Mouse (Mus musculus): ENCODE results near the gene Cdh24. TPM values are rescaled to one million over a fixed set of nuclear protein-coding genes. Genes with fewer than 3 reads are reported as not detected.

The Cdh24 gene
- polyA plus RNA-seq, 1 experiment from 2014 or later, result 3.1 TPM

GRCm38 (mm10) chr14:54607226-54607625 is 33.9 kb downstream of the Cdh24 start:
- WGBS, result 63% methylated on average over 8 of the region's 8 CpGs
- ATAC-seq (ENCODE audit: insufficient number of reproducible peaks, low FRiP score), result no peak
- no peak overlapping the region for H3K4me3 ChIP-seq
- H3K36me3 ChIP-seq, result peaks cover 8% of the 10 kb centered on the region; the same call in 1 of the 2 replicates
- no peaks in the 10 kb centered on the region for H3K9me3 ChIP-seq (replicated peaks)
- no peak overlapping the region for H3K4me2 ChIP-seq
- peaks cover 6% of the 10 kb centered on the region for H3K4me1 ChIP-seq (replicated peaks)
- no peak overlapping the region for H3K27ac ChIP-seq (ENCODE audit: poor library complexity, severe bottlenecking)
- no peak overlapping the region for H3K9ac ChIP-seq
- H3K27me3 ChIP-seq (replicated peaks), result no peaks in the 10 kb centered on the region

DNA sequence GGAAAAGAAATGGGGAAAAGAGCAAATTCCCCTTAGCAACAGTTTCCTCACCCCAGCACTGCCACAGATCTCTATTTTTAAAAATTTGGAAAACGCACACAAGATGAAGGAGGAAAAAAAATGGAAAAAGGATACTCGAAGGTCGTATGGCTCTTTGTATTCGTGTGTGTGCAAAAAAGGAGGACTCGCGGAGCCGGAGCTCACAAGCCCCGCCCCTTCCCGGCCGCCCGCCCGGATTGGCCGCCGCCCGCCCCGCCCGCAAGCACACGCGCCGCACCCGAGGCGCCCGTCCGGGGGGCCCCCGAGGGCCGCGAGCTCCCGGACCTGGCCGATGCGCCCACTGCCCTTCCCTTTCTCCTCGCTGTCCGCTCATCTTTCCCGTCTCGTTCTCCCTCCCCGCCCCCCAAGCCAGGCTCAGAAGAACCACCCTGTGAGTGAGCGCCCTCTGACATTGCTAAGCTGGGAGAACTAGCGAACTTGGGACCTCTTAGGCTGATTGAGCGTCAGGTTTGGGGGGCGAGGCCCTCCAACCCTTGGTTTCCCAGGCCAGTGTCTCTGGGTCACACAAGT is 35.3 kb downstream of the Cdh24 start, which contains the start of gene 4931414P19Rik:
TSS of gene 4931414P19Rik (minus strand) at position 242 of the 570 bp plus-strand sequence.
- H3K4me3 ChIP-seq, result peak within 1 kb of the TSS; percentile 51
- WGBS, result under 1% methylated on average over 39 of the region's 39 CpGs

GRCm38 (mm10) chr14:54603686-54604085 is 37.5 kb downstream of the Cdh24 start:
- WGBS, result 85% methylated on average over 8 of the region's 8 CpGs
- Histone ChIP-seq H3K27ac (ENCODE audit: poor library complexity, severe bottlenecking) (peak overlapping the region; percentile 55), H3K9ac (no peak overlapping the region), H3K27me3 (replicated peaks) (no peaks in the 10 kb centered on the region), H3K4me2 (peak overlapping the region; percentile 56), H3K4me1 (replicated peaks) (peaks cover 8% of the 10 kb centered on the region), H3K4me3 (peak overlapping the region; percentile 58), H3K9me3 (replicated peaks) (no peaks in the 10 kb centered on the region), H3K36me3 (peaks cover 6% of the 10 kb centered on the region; the same call in 1 of the 2 replicates)
- no peak for ATAC-seq (ENCODE audit: insufficient number of reproducible peaks, low FRiP score)

More for the DNA sequence above, 35.3 kb downstream of the Cdh24 start, which contains the start of gene 4931414P19Rik:
- 0 out of 2 replicates have a peak, but pooled peaks cover 3% of the 10 kb centered on the region for H3K36me3 ChIP-seq
- peak within 1 kb of the TSS; percentile 70 for H3K4me2 ChIP-seq
- peaks cover 8% of the 10 kb centered on the region for H3K4me1 ChIP-seq (replicated peaks)
- H3K9me3 ChIP-seq (replicated peaks), result no peaks in the 10 kb centered on the region
- peak; percentile 72 for ATAC-seq (ENCODE audit: insufficient number of reproducible peaks, low FRiP score)
- H3K27ac ChIP-seq (ENCODE audit: poor library complexity, severe bottlenecking), result peak within 1 kb of the TSS; percentile 74
- peak within 1 kb of the TSS; percentile 70 for H3K9ac ChIP-seq
- H3K27me3 ChIP-seq (replicated peaks), result no peaks in the 10 kb centered on the region

DNA sequence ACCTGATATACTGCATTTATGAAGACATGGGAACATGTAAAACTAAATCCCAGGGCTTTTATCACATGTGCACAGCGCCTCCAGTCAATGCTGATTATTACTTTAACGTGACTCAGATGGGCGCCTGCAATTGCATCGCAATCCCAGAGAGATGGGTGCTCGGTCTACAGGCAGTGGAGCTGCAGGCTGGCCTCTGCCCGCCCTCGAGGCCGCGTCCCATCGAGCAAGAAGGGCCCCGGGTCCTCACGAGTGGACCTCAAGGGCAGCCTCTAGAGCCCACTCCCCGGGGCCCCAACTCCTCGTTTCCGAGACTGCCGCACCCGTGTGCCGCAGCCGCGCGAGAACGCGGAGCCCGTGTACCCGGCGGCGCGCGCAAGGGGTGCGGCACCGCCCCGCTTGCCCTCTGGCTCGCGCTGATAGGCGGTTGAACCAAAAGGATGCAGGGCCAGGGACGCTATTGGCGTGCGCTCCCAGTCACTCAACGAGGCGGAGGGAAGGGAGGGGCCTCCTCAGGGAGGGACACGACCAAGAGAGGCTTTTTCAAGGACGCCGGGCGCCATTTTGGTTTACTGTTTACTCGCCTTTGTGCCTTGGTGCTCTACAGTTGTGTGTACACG is 38.0 kb downstream of the Cdh24 start:
- no peaks in the 10 kb centered on the region for H3K9me3 ChIP-seq (replicated peaks)
- peak overlapping the region; percentile 58 for H3K4me3 ChIP-seq
- peak overlapping the region; percentile 64 for H3K9ac ChIP-seq
- peaks cover 8% of the 10 kb centered on the region for H3K4me1 ChIP-seq (replicated peaks)
- H3K27me3 ChIP-seq (replicated peaks), result no peaks in the 10 kb centered on the region
- peaks cover 6% of the 10 kb centered on the region; the same call in 1 of the 2 replicates for H3K36me3 ChIP-seq
- under 1% methylated on average over 46 of the region's 46 CpGs for WGBS
- H3K4me2 ChIP-seq, result peak overlapping the region; percentile 56
- ATAC-seq (ENCODE audit: insufficient number of reproducible peaks, low FRiP score), result peak; percentile 99
- H3K27ac ChIP-seq (ENCODE audit: poor library complexity, severe bottlenecking), result peak overlapping the region; percentile 85

- H3K27ac ChIP-seq (ENCODE audit: poor library complexity, severe bottlenecking), result peak overlapping the region; percentile 85
- peaks cover 8% of the 10 kb centered on the region for H3K4me1 ChIP-seq (replicated peaks)
- peaks cover 9% of the 10 kb centered on the region for H3K36me3 ChIP-seq
- H3K4me2 ChIP-seq, result peak overlapping the region; percentile 56
- H3K27me3 ChIP-seq (replicated peaks), result no peaks in the 10 kb centered on the region
- peak overlapping the region; percentile 64; the same call in 1 of the 2 replicates for H3K9ac ChIP-seq
- no peaks in the 10 kb centered on the region for H3K9me3 ChIP-seq (replicated peaks)
- WGBS, result 45% methylated on average over 4 of the region's 4 CpGs
- H3K4me3 ChIP-seq, result peak overlapping the region; percentile 58
- ATAC-seq (ENCODE audit: insufficient number of reproducible peaks, low FRiP score), result no peak
These were observed 38.6 kb downstream of the Cdh24 start for GRCm38 (mm10) chr14:54602613-54603012.

DNA sequence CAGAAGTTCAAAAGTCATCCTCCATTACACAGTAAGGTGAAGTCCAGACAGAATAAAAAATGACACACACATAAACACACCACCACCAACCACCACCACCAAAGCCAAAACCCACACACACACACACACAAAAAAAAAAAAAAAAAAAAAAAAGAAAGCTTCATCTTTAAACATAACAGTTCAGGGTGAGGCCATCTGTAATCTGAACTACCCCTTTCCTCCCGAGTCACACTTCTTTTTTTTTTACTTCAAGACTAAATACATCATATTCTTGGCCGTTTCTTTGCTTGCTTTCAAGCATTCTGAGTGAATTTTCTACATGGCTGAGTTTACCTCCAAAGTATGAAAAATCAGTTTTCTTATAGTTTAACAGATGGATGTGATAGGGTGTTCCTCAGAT is 39.6 kb downstream of the Cdh24 start:
- Histone ChIP-seq H3K4me2 (no peak overlapping the region), H3K9me3 (replicated peaks) (no peaks in the 10 kb centered on the region), H3K27me3 (replicated peaks) (no peaks in the 10 kb centered on the region), H3K36me3 (peaks cover 12% of the 10 kb centered on the region), H3K4me3 (no peak overlapping the region), H3K27ac (ENCODE audit: poor library complexity, severe bottlenecking) (no peak overlapping the region), H3K4me1 (replicated peaks) (peaks cover 8% of the 10 kb centered on the region), H3K9ac (no peak overlapping the region)
- ATAC-seq (ENCODE audit: insufficient number of reproducible peaks, low FRiP score), result no peak
- 67% methylated on average over 2 of the region's 2 CpGs for WGBS

DNA sequence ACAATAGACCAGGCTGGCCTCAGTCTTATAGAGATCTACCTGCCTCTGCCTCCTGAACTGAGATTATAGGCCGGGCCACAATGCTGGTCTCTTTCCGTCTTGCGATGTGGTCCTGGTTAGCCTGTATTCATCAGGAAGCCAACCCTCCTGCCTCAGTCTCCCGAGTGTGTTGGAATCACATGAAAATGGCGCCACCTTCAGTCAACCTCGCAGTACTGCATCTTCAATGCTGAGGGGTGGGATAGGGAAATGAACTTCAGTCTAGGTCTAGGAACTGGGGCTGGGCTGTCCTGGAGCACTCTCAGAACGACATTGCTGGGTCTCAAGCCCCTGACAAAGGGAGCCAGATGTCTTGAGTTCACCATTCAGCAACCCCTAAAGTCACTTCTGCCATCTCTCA is 44.1 kb downstream of the Cdh24 start:
- H3K27ac ChIP-seq (ENCODE audit: poor library complexity, severe bottlenecking), result no peak overlapping the region
- no peak overlapping the region for H3K4me3 ChIP-seq
- H3K4me1 ChIP-seq (replicated peaks), result peaks cover 37% of the 10 kb centered on the region
- no peak for ATAC-seq (ENCODE audit: insufficient number of reproducible peaks, low FRiP score)
- H3K9me3 ChIP-seq (replicated peaks), result 0 out of 2 replicates have a peak, but pooled peaks cover 3% of the 10 kb centered on the region
- no peak overlapping the region for H3K9ac ChIP-seq
- H3K27me3 ChIP-seq (replicated peaks), result no peaks in the 10 kb centered on the region
- H3K36me3 ChIP-seq, result peaks cover 16% of the 10 kb centered on the region
- H3K4me2 ChIP-seq, result no peak overlapping the region
- WGBS, result 76% methylated on average over 7 of the region's 7 CpGs

- Histone ChIP-seq H3K4me2 (peak overlapping the region; percentile 60), H3K27ac (ENCODE audit: poor library complexity, severe bottlenecking) (0 out of 2 replicates have a peak overlapping the region, but pooled peaks have one; percentile 1), H3K9me3 (replicated peaks) (0 out of 2 replicates have a peak, but pooled peaks cover 3% of the 10 kb centered on the region), H3K4me1 (replicated peaks) (peaks cover 38% of the 10 kb centered on the region), H3K36me3 (peaks cover 28% of the 10 kb centered on the region), H3K9ac (peak overlapping the region; percentile 32), H3K4me3 (peak overlapping the region; percentile 29), H3K27me3 (replicated peaks) (no peaks in the 10 kb centered on the region)
- peak; percentile 23; the same call in 1 of the 2 replicates for ATAC-seq (ENCODE audit: insufficient number of reproducible peaks, low FRiP score)
- WGBS, result 43% methylated on average over 28 of the region's 28 CpGs
These were observed 46.3 kb downstream of the Cdh24 start for GRCm38 (mm10) chr14:54594631-54595414.

DNA sequence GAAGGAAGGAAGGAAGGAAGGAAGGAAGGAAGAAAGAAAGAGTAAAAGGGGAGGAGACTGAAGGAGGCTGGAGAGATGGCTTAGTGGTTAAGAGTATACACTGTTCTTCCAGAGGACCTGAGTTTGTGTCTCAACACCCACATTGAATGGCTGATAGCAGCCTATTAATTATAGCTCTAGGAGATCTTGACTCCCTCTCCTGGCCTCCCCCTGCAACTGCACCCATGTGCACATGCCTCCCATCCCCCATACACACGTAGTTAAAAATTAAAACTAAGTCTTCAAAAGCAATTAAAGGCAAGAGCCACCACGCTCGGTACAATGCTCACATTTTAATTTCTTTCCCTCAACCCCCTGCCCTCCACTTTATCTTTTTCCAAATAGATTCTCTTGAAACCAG is 47.1 kb downstream of the Cdh24 start:
- peaks cover 24% of the 10 kb centered on the region for H3K36me3 ChIP-seq
- H3K4me3 ChIP-seq, result no peak overlapping the region
- no peak for ATAC-seq (ENCODE audit: insufficient number of reproducible peaks, low FRiP score)
- no peak overlapping the region; the same call in 1 of the 2 replicates for H3K4me2 ChIP-seq
- H3K4me1 ChIP-seq (replicated peaks), result peaks cover 39% of the 10 kb centered on the region
- H3K9me3 ChIP-seq (replicated peaks), result 0 out of 2 replicates have a peak, but pooled peaks cover 3% of the 10 kb centered on the region
- no peaks in the 10 kb centered on the region for H3K27me3 ChIP-seq (replicated peaks)
- 92% methylated on average over 3 of the region's 3 CpGs for WGBS
- no peak overlapping the region for H3K9ac ChIP-seq
- H3K27ac ChIP-seq (ENCODE audit: poor library complexity, severe bottlenecking), result no peak overlapping the region

DNA sequence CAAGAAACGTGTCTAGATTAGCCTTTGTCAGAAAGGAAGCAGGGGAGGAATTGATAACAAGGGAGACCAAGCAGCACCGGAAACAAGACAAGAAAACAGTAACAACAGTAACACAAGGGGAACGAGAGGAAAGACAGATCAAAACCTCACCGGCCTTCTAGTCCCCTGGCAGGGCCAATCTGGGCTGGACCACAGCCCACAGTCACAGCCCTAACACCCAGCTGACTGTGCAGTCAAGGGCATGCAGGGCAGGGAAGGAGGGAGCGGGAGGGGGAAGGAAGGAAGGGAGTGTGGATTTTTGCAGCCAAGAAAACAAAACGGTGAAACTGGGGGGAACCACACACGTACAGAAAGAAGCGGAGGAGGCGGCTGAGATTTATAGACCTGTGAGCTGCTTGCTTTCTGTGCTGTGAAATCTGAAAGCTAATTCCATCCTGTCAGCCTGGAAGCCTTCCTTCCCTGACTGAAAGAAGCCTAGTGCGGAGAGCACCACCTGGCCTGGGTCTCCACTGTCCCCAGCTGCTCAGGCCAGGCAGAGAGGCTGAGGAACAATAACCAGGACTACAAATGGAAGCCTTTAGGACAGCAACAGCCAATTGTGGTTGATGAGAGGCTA is 48.7 kb downstream of the Cdh24 start:
- peaks cover 19% of the 10 kb centered on the region; the same call in 1 of the 2 replicates for H3K36me3 ChIP-seq

More for the DNA sequence above, 48.7 kb downstream of the Cdh24 start:
- H3K9me3 ChIP-seq (replicated peaks), result 0 out of 2 replicates have a peak, but pooled peaks cover 3% of the 10 kb centered on the region
- peak overlapping the region; percentile 82 for H3K27ac ChIP-seq (ENCODE audit: poor library complexity, severe bottlenecking)
- H3K4me3 ChIP-seq, result no peak overlapping the region
- H3K4me1 ChIP-seq (replicated peaks), result peaks cover 46% of the 10 kb centered on the region
- H3K27me3 ChIP-seq (replicated peaks), result no peaks in the 10 kb centered on the region
- peak; percentile 77 for ATAC-seq (ENCODE audit: insufficient number of reproducible peaks, low FRiP score)
- H3K9ac ChIP-seq, result 0 out of 2 replicates have a peak overlapping the region, but pooled peaks have one; percentile 6
- WGBS, result 32% methylated on average over 10 of the region's 10 CpGs
- H3K4me2 ChIP-seq, result peak overlapping the region; percentile 4; the same call in 1 of the 2 replicates

Data from heart, embryonic 12.5 days (tissue).